Mouse (Mus musculus): ENCODE measurements around the gene Tmem171. TPM values are rescaled to one million over a fixed set of nuclear protein-coding genes. Genes with fewer than 3 reads are reported as not detected.

Tmem171 gene
- polyA plus RNA-seq, 1 experiment from 2014 or later, result not detected

- no peaks in the 10 kb centered on the region for H3K4me1 ChIP-seq (replicated peaks; ENCODE audit: control insufficient read depth, insufficient read depth, low read length)
- no peak overlapping the region for H3K4me2 ChIP-seq (replicated peaks)
- no peak overlapping the region for H3K9ac ChIP-seq
- H3K4me3 ChIP-seq (replicated peaks; ENCODE audit: low read length), result no peak overlapping the region
- H3K9me3 ChIP-seq (ENCODE audit: control insufficient read depth, low read length), result no peaks in the 10 kb centered on the region
- no peak for ATAC-seq (ENCODE audit: low FRiP score)
- H3K36me3 ChIP-seq (replicated peaks; ENCODE audit: control insufficient read depth, insufficient read depth), result no peaks in the 10 kb centered on the region
- H3K27me3 ChIP-seq (ENCODE audit: control insufficient read depth, insufficient read depth, low read length), result no peaks in the 10 kb centered on the region
- H3K27ac ChIP-seq, result no peak overlapping the region
- DNase-seq (ENCODE audit: low spot score), result no peak
- WGBS, result 83% methylated on average over 8 of the region's 8 CpGs
These were observed 21.5 kb upstream of the Tmem171 start for GRCm38 (mm10) chr13:98716176-98716575.

GRCm38 (mm10) chr13:98715443-98715990 is 20.9 kb upstream of the Tmem171 start:
- ATAC-seq (ENCODE audit: low FRiP score) (no peak), DNase-seq (ENCODE audit: low spot score) (no peak)
- no peaks in the 10 kb centered on the region for H3K36me3 ChIP-seq (replicated peaks; ENCODE audit: control insufficient read depth, insufficient read depth)
- H3K27me3 ChIP-seq (ENCODE audit: control insufficient read depth, insufficient read depth, low read length), result no peaks in the 10 kb centered on the region
- H3K27ac ChIP-seq, result no peak overlapping the region
- H3K4me3 ChIP-seq (replicated peaks; ENCODE audit: low read length), result no peak overlapping the region
- H3K4me1 ChIP-seq (replicated peaks; ENCODE audit: control insufficient read depth, insufficient read depth, low read length), result no peaks in the 10 kb centered on the region
- H3K4me2 ChIP-seq (replicated peaks), result no peak overlapping the region
- WGBS, result 81% methylated on average over 6 of the region's 6 CpGs
- no peak overlapping the region for H3K9ac ChIP-seq
- no peaks in the 10 kb centered on the region for H3K9me3 ChIP-seq (ENCODE audit: control insufficient read depth, low read length)

GRCm38 (mm10) chr13:98710655-98711054 is 16.0 kb upstream of the Tmem171 start:
- Histone ChIP-seq H3K9me3 (ENCODE audit: control insufficient read depth, low read length) (no peaks in the 10 kb centered on the region), H3K27ac (no peak overlapping the region), H3K4me1 (replicated peaks; ENCODE audit: control insufficient read depth, insufficient read depth, low read length) (no peaks in the 10 kb centered on the region), H3K4me2 (replicated peaks) (no peak overlapping the region), H3K9ac (no peak overlapping the region), H3K4me3 (replicated peaks; ENCODE audit: low read length) (no peak overlapping the region), H3K36me3 (replicated peaks; ENCODE audit: control insufficient read depth, insufficient read depth) (no peaks in the 10 kb centered on the region), H3K27me3 (ENCODE audit: control insufficient read depth, insufficient read depth, low read length) (no peaks in the 10 kb centered on the region)
- no peak for ATAC-seq (ENCODE audit: low FRiP score)
- DNase-seq (ENCODE audit: low spot score), result no peak
- 96% methylated on average over 1 of the region's 1 CpGs for whole genome bisulfite sequencing

- Histone ChIP-seq H3K4me3 (replicated peaks; ENCODE audit: low read length) (no peak overlapping the region), H3K27me3 (ENCODE audit: control insufficient read depth, insufficient read depth, low read length) (no peaks in the 10 kb centered on the region), H3K9ac (no peak overlapping the region), H3K36me3 (replicated peaks; ENCODE audit: control insufficient read depth, insufficient read depth) (no peaks in the 10 kb centered on the region), H3K27ac (no peak overlapping the region), H3K4me2 (replicated peaks) (no peak overlapping the region), H3K9me3 (ENCODE audit: control insufficient read depth, low read length) (no peaks in the 10 kb centered on the region), H3K4me1 (replicated peaks; ENCODE audit: control insufficient read depth, insufficient read depth, low read length) (no peaks in the 10 kb centered on the region)
- 88% methylated on average over 8 of the region's 8 CpGs for WGBS
- ATAC-seq (ENCODE audit: low FRiP score) (no peak), DNase-seq (ENCODE audit: low spot score) (no peak)
These were observed 15.6 kb upstream of the Tmem171 start for GRCm38 (mm10) chr13:98710236-98710635.

- no peak overlapping the region for H3K4me3 ChIP-seq (replicated peaks; ENCODE audit: low read length)
- H3K27ac ChIP-seq, result no peak overlapping the region
- H3K27me3 ChIP-seq (ENCODE audit: control insufficient read depth, insufficient read depth, low read length), result no peaks in the 10 kb centered on the region
- no peak for ATAC-seq (ENCODE audit: low FRiP score)
- DNase-seq (ENCODE audit: low spot score), result no peak
- H3K4me1 ChIP-seq (replicated peaks; ENCODE audit: control insufficient read depth, insufficient read depth, low read length), result no peaks in the 10 kb centered on the region
- H3K9ac ChIP-seq, result no peak overlapping the region
- no peaks in the 10 kb centered on the region for H3K9me3 ChIP-seq (ENCODE audit: control insufficient read depth, low read length)
- no peak overlapping the region for H3K4me2 ChIP-seq (replicated peaks)
- WGBS, result 84% methylated on average over 4 of the region's 4 CpGs
- H3K36me3 ChIP-seq (replicated peaks; ENCODE audit: control insufficient read depth, insufficient read depth), result no peaks in the 10 kb centered on the region
These were observed 10.9 kb upstream of the Tmem171 start for GRCm38 (mm10) chr13:98705501-98705900.

GRCm38 (mm10) chr13:98703786-98704185 is 9.2 kb upstream of the Tmem171 start:
- Histone ChIP-seq H3K36me3 (replicated peaks; ENCODE audit: control insufficient read depth, insufficient read depth) (no peaks in the 10 kb centered on the region), H3K4me1 (replicated peaks; ENCODE audit: control insufficient read depth, insufficient read depth, low read length) (no peaks in the 10 kb centered on the region), H3K4me2 (replicated peaks) (no peak overlapping the region), H3K9me3 (ENCODE audit: control insufficient read depth, low read length) (no peaks in the 10 kb centered on the region), H3K4me3 (replicated peaks; ENCODE audit: low read length) (no peak overlapping the region), H3K9ac (no peak overlapping the region), H3K27me3 (ENCODE audit: control insufficient read depth, insufficient read depth, low read length) (no peaks in the 10 kb centered on the region), H3K27ac (no peak overlapping the region)
- DNase-seq (ENCODE audit: low spot score), result no peak
- ATAC-seq (ENCODE audit: low FRiP score), result no peak
- 89% methylated on average over 8 of the region's 8 CpGs for WGBS

GRCm38 (mm10) chr13:98702361-98702760 is 7.7 kb upstream of the Tmem171 start:
- DNase-seq (ENCODE audit: low spot score), result no peak
- no peak overlapping the region for H3K4me2 ChIP-seq (replicated peaks)
- 90% methylated on average over 8 of the region's 8 CpGs for WGBS
- no peaks in the 10 kb centered on the region for H3K4me1 ChIP-seq (replicated peaks; ENCODE audit: control insufficient read depth, insufficient read depth, low read length)
- H3K9ac ChIP-seq, result no peak overlapping the region
- H3K36me3 ChIP-seq (replicated peaks; ENCODE audit: control insufficient read depth, insufficient read depth), result no peaks in the 10 kb centered on the region
- H3K27me3 ChIP-seq (ENCODE audit: control insufficient read depth, insufficient read depth, low read length), result no peaks in the 10 kb centered on the region
- no peak overlapping the region for H3K27ac ChIP-seq
- ATAC-seq (ENCODE audit: low FRiP score), result no peak
- H3K9me3 ChIP-seq (ENCODE audit: control insufficient read depth, low read length), result no peaks in the 10 kb centered on the region
- H3K4me3 ChIP-seq (replicated peaks; ENCODE audit: low read length), result no peak overlapping the region

GRCm38 (mm10) chr13:98701309-98701675 is 6.7 kb upstream of the Tmem171 start:
- DNase-seq (ENCODE audit: low spot score) (no peak), ATAC-seq (ENCODE audit: low FRiP score) (no peak)
- no peaks in the 10 kb centered on the region for H3K36me3 ChIP-seq (replicated peaks; ENCODE audit: control insufficient read depth, insufficient read depth)
- no peak overlapping the region for H3K4me2 ChIP-seq (replicated peaks)
- H3K27ac ChIP-seq, result no peak overlapping the region
- 85% methylated on average over 5 of the region's 5 CpGs for WGBS
- H3K9me3 ChIP-seq (ENCODE audit: control insufficient read depth, low read length), result no peaks in the 10 kb centered on the region
- H3K9ac ChIP-seq, result no peak overlapping the region
- no peaks in the 10 kb centered on the region for H3K27me3 ChIP-seq (ENCODE audit: control insufficient read depth, insufficient read depth, low read length)
- H3K4me1 ChIP-seq (replicated peaks; ENCODE audit: control insufficient read depth, insufficient read depth, low read length), result no peaks in the 10 kb centered on the region
- H3K4me3 ChIP-seq (replicated peaks; ENCODE audit: low read length), result no peak overlapping the region

GRCm38 (mm10) chr13:98700661-98701308 is 6.2 kb upstream of the Tmem171 start:
- Histone ChIP-seq H3K36me3 (replicated peaks; ENCODE audit: control insufficient read depth, insufficient read depth) (no peaks in the 10 kb centered on the region), H3K27ac (no peak overlapping the region)

More at GRCm38 (mm10) chr13:98700661-98701308, 6.2 kb upstream of the Tmem171 start:
- WGBS, result 64% methylated on average over 10 of the region's 10 CpGs
- Histone ChIP-seq H3K4me2 (replicated peaks) (no peak overlapping the region), H3K4me1 (replicated peaks; ENCODE audit: control insufficient read depth, insufficient read depth, low read length) (no peaks in the 10 kb centered on the region), H3K4me3 (replicated peaks; ENCODE audit: low read length) (no peak overlapping the region), H3K9ac (no peak overlapping the region), H3K27me3 (ENCODE audit: control insufficient read depth, insufficient read depth, low read length) (0 out of 2 replicates have a peak, but pooled peaks cover 3% of the 10 kb centered on the region), H3K9me3 (ENCODE audit: control insufficient read depth, low read length) (no peaks in the 10 kb centered on the region)
- ATAC-seq (ENCODE audit: low FRiP score) (no peak), DNase-seq (ENCODE audit: low spot score) (no peak)
